Mouse (Mus musculus): ENCODE results near the gene Pzp.

GRCm38 (mm10) chr6:128543226-128543625 lies 16.7 kb upstream of the Pzp start:
- no peak for TF ChIP-seq EP300 (IDR thresholded peaks at IDR 0.05)
- TF ChIP-seq CTCF (IDR thresholded peaks at IDR 0.05): no peak

Data from lung, postnatal 0 days (tissue).